Mouse (Mus musculus): Measurements from ENCODE around the gene Pstk. TPM values are rescaled to one million over a fixed set of nuclear protein-coding genes. Genes with fewer than 3 reads are reported as not detected.
"Not testable (repeated sequence)": the region's sequence is repeated elsewhere in the genome, so short reads cannot be mapped to it uniquely, and the experiment has no call there.

Pstk gene
- polyA plus RNA-seq, 1 experiment = not detected

GRCm38 (mm10) chr7:131410416-131411058 lies 39.6 kb downstream of the Pstk start, which contains the start of the genes Ikzf5 and Acadsb:
Ikzf5 (minus strand) TSS chr7:131410521.
Acadsb (plus strand) TSS chr7:131410601.
- TF ChIP-seq POLR2A (IDR thresholded peaks at IDR 0.05; ENCODE audit: insufficient read depth, low read depth, low read length) (peak; percentile 74), CTCF (IDR thresholded peaks at IDR 0.05; ENCODE audit: insufficient read depth, low read depth, low read length) (no peak)
- no peaks in the 10 kb centered on the region; the same call in 1 of the 2 replicates for H3K4me1 ChIP-seq (ENCODE audit: control insufficient read depth, insufficient read depth, low read length)
- H3K4me3 ChIP-seq (ENCODE audit: insufficient read depth, low read depth, low read length) = peak within 1 kb of the TSS; percentile 80
- H3K27ac ChIP-seq (ENCODE audit: insufficient read depth, low read depth, low read length) = peak within 1 kb of the TSS; percentile 64; the same call in 1 of the 2 replicates
- WGBS = under 1% methylated on average over 42 of the region's 42 CpGs

GRCm38 (mm10) chr7:131411221-131411940 lies 40.4 kb downstream of the Pstk start:
- 41% methylated on average over 10 of the region's 10 CpGs for WGBS
- Histone ChIP-seq H3K4me1 (ENCODE audit: control insufficient read depth, insufficient read depth, low read length) (no peaks in the 10 kb centered on the region; the same call in 1 of the 2 replicates), H3K27ac (ENCODE audit: insufficient read depth, low read depth, low read length) (no peak overlapping the region), H3K4me3 (ENCODE audit: insufficient read depth, low read depth, low read length) (peak overlapping the region; percentile 80)
- no peak for TF ChIP-seq CTCF (IDR thresholded peaks at IDR 0.05; ENCODE audit: insufficient read depth, low read depth, low read length)
- TF ChIP-seq POLR2A (IDR thresholded peaks at IDR 0.05; ENCODE audit: insufficient read depth, low read depth, low read length) = no peak

- WGBS = 43% methylated on average over 2 of the region's 2 CpGs
- Histone ChIP-seq H3K4me3 (ENCODE audit: insufficient read depth, low read depth, low read length) (no peak overlapping the region), H3K27ac (ENCODE audit: insufficient read depth, low read depth, low read length) (no peak overlapping the region), H3K4me1 (ENCODE audit: control insufficient read depth, insufficient read depth, low read length) (no peaks in the 10 kb centered on the region; the same call in 1 of the 2 replicates)
- TF ChIP-seq POLR2A (IDR thresholded peaks at IDR 0.05; ENCODE audit: insufficient read depth, low read depth, low read length) (no peak), CTCF (IDR thresholded peaks at IDR 0.05; ENCODE audit: insufficient read depth, low read depth, low read length) (no peak)
These were observed 41.0 kb downstream of the Pstk start for GRCm38 (mm10) chr7:131411941-131412270.

- H3K27ac ChIP-seq (ENCODE audit: insufficient read depth, low read depth, low read length); H3K4me3 ChIP-seq (ENCODE audit: insufficient read depth, low read depth, low read length); H3K4me1 ChIP-seq (ENCODE audit: control insufficient read depth, insufficient read depth, low read length): not testable (repeated sequence)
These were observed 45.8 kb downstream of the Pstk start for GRCm38 (mm10) chr7:131416742-131417141.

DNA sequence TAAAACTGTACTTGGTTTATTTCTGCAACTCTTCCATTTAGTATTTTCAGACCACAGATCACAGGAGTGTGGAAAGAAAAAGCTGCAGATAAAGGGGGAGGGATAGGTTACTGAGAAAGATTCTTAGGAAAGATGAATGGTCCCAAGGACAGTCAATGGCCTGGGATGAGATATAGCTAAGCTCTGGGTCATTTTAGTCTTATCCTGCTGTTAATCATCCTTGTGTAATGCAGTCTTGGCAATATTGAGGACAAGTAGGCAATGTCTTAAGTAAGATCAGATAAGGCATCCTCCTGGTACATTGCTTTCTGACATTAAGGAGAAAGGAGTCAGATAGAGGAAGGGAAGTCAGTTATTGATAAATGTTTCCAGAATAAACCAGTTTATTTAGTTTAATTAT lies 46.7 kb downstream of the Pstk start:
- Histone ChIP-seq H3K4me1 (ENCODE audit: control insufficient read depth, insufficient read depth, low read length) (no peaks in the 10 kb centered on the region; the same call in 1 of the 2 replicates), H3K4me3 (ENCODE audit: insufficient read depth, low read depth, low read length) (no peak overlapping the region), H3K27ac (ENCODE audit: insufficient read depth, low read depth, low read length) (no peak overlapping the region)
- TF ChIP-seq CTCF (IDR thresholded peaks at IDR 0.05; ENCODE audit: insufficient read depth, low read depth, low read length) (no peak), POLR2A (IDR thresholded peaks at IDR 0.05; ENCODE audit: insufficient read depth, low read depth, low read length) (no peak)

DNA sequence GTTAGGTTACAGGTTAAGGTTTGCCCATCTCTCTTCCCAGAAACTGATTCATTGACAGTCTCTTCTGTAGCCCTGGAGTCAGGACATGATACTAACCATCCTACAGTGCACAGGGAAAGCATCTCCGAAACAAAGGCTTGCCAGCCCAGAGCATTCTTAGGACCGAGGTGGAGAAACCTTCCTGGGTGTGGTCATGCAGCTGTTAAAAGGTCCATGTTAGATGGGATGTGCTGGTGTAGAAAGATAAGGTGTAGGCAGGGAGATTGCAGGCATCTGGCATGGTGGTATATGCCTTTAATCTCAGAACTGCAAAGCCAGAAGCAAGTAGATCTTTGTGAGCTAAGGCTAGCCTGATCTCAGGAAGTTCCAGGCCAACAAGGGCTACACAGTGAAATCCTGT lies 54.0 kb downstream of the Pstk start:
- WGBS = 93% methylated on average over 2 of the region's 2 CpGs
- no peak for TF ChIP-seq POLR2A (IDR thresholded peaks at IDR 0.05; ENCODE audit: insufficient read depth, low read depth, low read length)
- no peak for TF ChIP-seq CTCF (IDR thresholded peaks at IDR 0.05; ENCODE audit: insufficient read depth, low read depth, low read length)

GRCm38 (mm10) chr7:131427331-131427730 lies 56.4 kb downstream of the Pstk start:
- Histone ChIP-seq H3K27ac (ENCODE audit: insufficient read depth, low read depth, low read length) (no peak overlapping the region), H3K4me1 (ENCODE audit: control insufficient read depth, insufficient read depth, low read length) (peaks cover 3% of the 10 kb centered on the region; the same call in 1 of the 2 replicates), H3K4me3 (ENCODE audit: insufficient read depth, low read depth, low read length) (no peak overlapping the region)
- TF ChIP-seq POLR2A (IDR thresholded peaks at IDR 0.05; ENCODE audit: insufficient read depth, low read depth, low read length) (no peak), CTCF (IDR thresholded peaks at IDR 0.05; ENCODE audit: insufficient read depth, low read depth, low read length) (no peak)
- 76% methylated on average over 5 of the region's 5 CpGs for WGBS

More for the DNA sequence above, 54.0 kb downstream of the Pstk start:
- no peak overlapping the region for H3K4me3 ChIP-seq (ENCODE audit: insufficient read depth, low read depth, low read length)
- H3K4me1 ChIP-seq (ENCODE audit: control insufficient read depth, insufficient read depth, low read length) = peaks cover 3% of the 10 kb centered on the region; the same call in 1 of the 2 replicates
- H3K27ac ChIP-seq (ENCODE audit: insufficient read depth, low read depth, low read length) = no peak overlapping the region

DNA sequence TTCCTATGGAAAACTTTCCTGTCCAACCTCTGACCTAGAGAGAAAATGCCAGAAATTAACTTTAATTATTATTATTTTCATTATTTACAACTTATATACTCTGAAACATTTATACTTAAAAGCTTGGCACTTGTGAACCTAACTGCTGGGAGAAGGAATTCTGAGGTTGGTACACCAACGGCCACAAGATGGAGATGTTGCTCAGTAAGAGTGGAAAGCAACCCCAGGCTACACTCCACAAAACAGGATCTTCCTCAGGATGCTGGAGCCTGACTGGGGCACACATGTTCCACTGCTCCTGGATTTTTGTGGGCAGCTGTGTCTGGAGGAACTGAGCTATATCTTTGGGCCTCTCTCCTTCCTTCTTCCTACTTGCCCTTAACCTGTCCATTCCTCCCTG lies 61.3 kb downstream of the Pstk start:
- WGBS = 14% methylated on average over 1 of the region's 1 CpGs
- TF ChIP-seq CTCF (IDR thresholded peaks at IDR 0.05; ENCODE audit: insufficient read depth, low read depth, low read length) (no peak), POLR2A (IDR thresholded peaks at IDR 0.05; ENCODE audit: insufficient read depth, low read depth, low read length) (no peak)
- no peak overlapping the region for H3K27ac ChIP-seq (ENCODE audit: insufficient read depth, low read depth, low read length)
- no peak overlapping the region for H3K4me3 ChIP-seq (ENCODE audit: insufficient read depth, low read depth, low read length)
- H3K4me1 ChIP-seq (ENCODE audit: control insufficient read depth, insufficient read depth, low read length) = no peaks in the 10 kb centered on the region

GRCm38 (mm10) chr7:131434276-131434675 lies 63.3 kb downstream of the Pstk start:
- no peaks in the 10 kb centered on the region for H3K4me1 ChIP-seq (ENCODE audit: control insufficient read depth, insufficient read depth, low read length)
- no peak overlapping the region for H3K27ac ChIP-seq (ENCODE audit: insufficient read depth, low read depth, low read length)
- no peak overlapping the region for H3K4me3 ChIP-seq (ENCODE audit: insufficient read depth, low read depth, low read length)
- 88% methylated on average over 1 of the region's 1 CpGs for WGBS
- no peak for TF ChIP-seq CTCF (IDR thresholded peaks at IDR 0.05; ENCODE audit: insufficient read depth, low read depth, low read length)
- no peak for TF ChIP-seq POLR2A (IDR thresholded peaks at IDR 0.05; ENCODE audit: insufficient read depth, low read depth, low read length)

Data from olfactory bulb, adult 2 months (tissue).